Mouse (Mus musculus) testis, adult 2 months (tissue): ENCODE results near the gene 1700025G04Rik. TPM values are rescaled to one million over a fixed set of nuclear protein-coding genes. Genes with fewer than 3 reads are reported as not detected.

Experiments used
- H3K27ac ChIP-seq: fragments of 200-500 bp; 2 replicates; pipeline ENCODE4 v1.5.1; 2012; ENCODE audit warnings: low read depth, low read length; ENCODE audit not compliant: control insufficient read depth, insufficient read depth
- H3K27me3 ChIP-seq: fragments of 200-500 bp; 2 replicates; pipeline ENCODE4 v1.6.1; 2012; ENCODE audit warnings: mild to moderate bottlenecking, low read length, moderate library complexity; ENCODE audit not compliant: control insufficient read depth, insufficient read depth
- H3K36me3 ChIP-seq: fragments of 200-500 bp; 2 replicates; pipeline ENCODE4 v1.6.1; 2012; ENCODE audit warnings: mild to moderate bottlenecking, low read length; ENCODE audit not compliant: control insufficient read depth, insufficient read depth
- H3K4me1 ChIP-seq: fragments of 200-500 bp; 2 replicates; pipeline ENCODE4 v1.6.1; 2012; ENCODE audit warnings: low read length; ENCODE audit not compliant: control insufficient read depth, insufficient read depth
- H3K4me3 ChIP-seq: fragments of 200-500 bp; 2 replicates; pipeline ENCODE4 v1.5.1; 2012; ENCODE audit warnings: low read depth, mild to moderate bottlenecking, low read length, moderate library complexity, mixed read lengths; ENCODE audit not compliant: control insufficient read depth
- CTCF ChIP-seq: fragments of 200-500 bp; IDR thresholded peaks from 2 replicates; pipeline ENCODE4 v1.5.1; 2012; ENCODE audit warnings: low read depth, mild to moderate bottlenecking, inconsistent platforms, low read length, moderate library complexity; ENCODE audit not compliant: control insufficient read depth, insufficient read depth, insufficient replicate concordance
- POLR2A ChIP-seq: fragments of 200-500 bp; IDR thresholded peaks from 2 replicates; pipeline ENCODE4 v1.6.1; 2012; ENCODE audit warnings: low read depth, mild to moderate bottlenecking, inconsistent platforms, low read length, moderate library complexity; ENCODE audit not compliant: control insufficient read depth
- polyA plus RNA-seq: library from polyadenylated mRNA; depleted of rRNA; stranded (reverse); fragments of >200 nt; gene quantifications from 2 replicates; pipeline ENCODE4 v1.2.3, GENCODE M21; 2012

Gene 1700025G04Rik
- polyA plus RNA-seq, 1 experiment: 12.0 TPM

- Histone ChIP-seq H3K27ac (no peak overlapping the region), H3K4me1 (no peaks in the 10 kb centered on the region)
- TF ChIP-seq CTCF (no peak), POLR2A (no peak)
Observed at GRCm38 (mm10) chr1:151980498-151980897, 109.4 kb downstream of the 1700025G04Rik start.

GRCm38 (mm10) chr1:151979803-151980456 is 110.0 kb downstream of the 1700025G04Rik start:
- no peak overlapping the region for H3K27ac ChIP-seq
- H3K27me3 ChIP-seq: no peaks in the 10 kb centered on the region
- H3K36me3 ChIP-seq: no peaks in the 10 kb centered on the region
- no peak overlapping the region for H3K4me3 ChIP-seq
- H3K4me1 ChIP-seq: no peaks in the 10 kb centered on the region
- no peak for TF ChIP-seq CTCF
- no peak for TF ChIP-seq POLR2A

More at GRCm38 (mm10) chr1:151980498-151980897, 109.4 kb downstream of the 1700025G04Rik start:
- no peak overlapping the region for H3K4me3 ChIP-seq
- no peaks in the 10 kb centered on the region for H3K27me3 ChIP-seq
- no peaks in the 10 kb centered on the region for H3K36me3 ChIP-seq

GRCm38 (mm10) chr1:151978751-151979150 is 111.2 kb downstream of the 1700025G04Rik start:
- TF ChIP-seq POLR2A (no peak), CTCF (no peak)
- no peaks in the 10 kb centered on the region for H3K27me3 ChIP-seq
- H3K4me3 ChIP-seq: no peak overlapping the region
- H3K4me1 ChIP-seq: no peaks in the 10 kb centered on the region
- no peak overlapping the region for H3K27ac ChIP-seq
- H3K36me3 ChIP-seq: no peaks in the 10 kb centered on the region

- H3K4me3 ChIP-seq: no peak overlapping the region
- H3K27ac ChIP-seq: no peak overlapping the region
- TF ChIP-seq POLR2A (no peak), CTCF (no peak)
- no peaks in the 10 kb centered on the region for H3K36me3 ChIP-seq
- H3K4me1 ChIP-seq: no peaks in the 10 kb centered on the region
- no peaks in the 10 kb centered on the region for H3K27me3 ChIP-seq
Observed at GRCm38 (mm10) chr1:151977596-151977995, 112.3 kb downstream of the 1700025G04Rik start.

GRCm38 (mm10) chr1:151976850-151977249 is 113.1 kb downstream of the 1700025G04Rik start:
- Histone ChIP-seq H3K27ac (no peak overlapping the region), H3K27me3 (no peaks in the 10 kb centered on the region), H3K36me3 (no peaks in the 10 kb centered on the region), H3K4me1 (no peaks in the 10 kb centered on the region), H3K4me3 (no peak overlapping the region)
- TF ChIP-seq CTCF: no peak
- no peak for TF ChIP-seq POLR2A

GRCm38 (mm10) chr1:151975418-151976379 is 114.2 kb downstream of the 1700025G04Rik start:
- no peaks in the 10 kb centered on the region for H3K4me1 ChIP-seq
- no peak overlapping the region for H3K4me3 ChIP-seq
- no peaks in the 10 kb centered on the region for H3K27me3 ChIP-seq
- TF ChIP-seq CTCF (no peak), POLR2A (no peak)
- no peaks in the 10 kb centered on the region for H3K36me3 ChIP-seq
- peak overlapping the region; percentile 61 for H3K27ac ChIP-seq

- no peaks in the 10 kb centered on the region for H3K4me1 ChIP-seq
- no peak overlapping the region for H3K4me3 ChIP-seq
- TF ChIP-seq CTCF (no peak), POLR2A (no peak)
- H3K27me3 ChIP-seq: no peaks in the 10 kb centered on the region
- no peaks in the 10 kb centered on the region for H3K36me3 ChIP-seq
- peak overlapping the region; percentile 61 for H3K27ac ChIP-seq
Observed at GRCm38 (mm10) chr1:151974887-151975286, 115.0 kb downstream of the 1700025G04Rik start.
